Mouse (Mus musculus) brain, adult 2 months (tissue): ENCODE measurements around the gene Acp4.
"Not testable (repeated sequence)": the region's sequence is repeated elsewhere in the genome, so short reads cannot be mapped to it uniquely, and the experiment has no call there.

Experiments
- DNase-seq: peaks from one replicate; pipeline ENCODE4 v3.0.0; 2011; ENCODE audit warnings: low read depth, low spot score

The Acp4 gene

GRCm38 (mm10) chr7:44262791-44263643 is 5.8 kb upstream of the Acp4 start:
- DNase-seq = peak; percentile 98

- no peak for DNase-seq
These were observed 4.0 kb upstream of the Acp4 start, which contains the start of gene Gm15517 for GRCm38 (mm10) chr7:44261147-44261546. Gm15517 (plus strand) TSS chr7:44261447.

GRCm38 (mm10) chr7:44260410-44260809 is 3.2 kb upstream of the Acp4 start:
- DNase-seq = no peak

GRCm38 (mm10) chr7:44254930-44255329 is 2.2 kb downstream of the Acp4 start:
- no peak for DNase-seq

- DNase-seq = no peak
These were observed 4.1 kb downstream of the Acp4 start for GRCm38 (mm10) chr7:44253023-44253616.

GRCm38 (mm10) chr7:44250732-44251275 is 6.4 kb downstream of the Acp4 start:
- not testable (repeated sequence) for DNase-seq

- DNase-seq = no peak
These were observed 7.9 kb downstream of the Acp4 start for GRCm38 (mm10) chr7:44249248-44249647.

- DNase-seq = no peak
These were observed 9.2 kb downstream of the Acp4 start for GRCm38 (mm10) chr7:44247971-44248370.

GRCm38 (mm10) chr7:44246984-44247470 is 10.2 kb downstream of the Acp4 start:
- peak; percentile 78 for DNase-seq

- peak; percentile 94 for DNase-seq
These were observed 10.9 kb downstream of the Acp4 start, which contains the start of the genes 1700028J19Rik and 2410002F23Rik for GRCm38 (mm10) chr7:44246055-44246983. 1700028J19Rik (minus strand) TSS chr7:44246695. 2410002F23Rik (plus strand) TSS chr7:44246722.

- no peak for DNase-seq
These were observed 13.1 kb downstream of the Acp4 start for GRCm38 (mm10) chr7:44244080-44244479.

- peak; percentile 58 for DNase-seq
These were observed 16.0 kb downstream of the Acp4 start for GRCm38 (mm10) chr7:44241163-44241562.

GRCm38 (mm10) chr7:44240712-44241111 is 16.5 kb downstream of the Acp4 start:
- no peak for DNase-seq

GRCm38 (mm10) chr7:44239913-44240312 is 17.3 kb downstream of the Acp4 start:
- no peak for DNase-seq

GRCm38 (mm10) chr7:44235909-44236308 is 21.3 kb downstream of the Acp4 start, which contains the start of gene Gm36864:
Gm36864 (plus strand) TSS chr7:44236177.
- DNase-seq = no peak

- no peak for DNase-seq
These were observed 32.1 kb downstream of the Acp4 start, which contains the start of gene Klk1 for GRCm38 (mm10) chr7:44225076-44225475. Klk1 (plus strand) TSS chr7:44225360.

- DNase-seq = not testable (repeated sequence)
These were observed 34.8 kb downstream of the Acp4 start for GRCm38 (mm10) chr7:44222335-44222734.

GRCm38 (mm10) chr7:44221601-44222000 is 35.6 kb downstream of the Acp4 start:
- DNase-seq = not testable (repeated sequence)

- no peak for DNase-seq
These were observed 41.5 kb downstream of the Acp4 start, which contains the start of gene Klk1b5 for GRCm38 (mm10) chr7:44215645-44216044. Klk1b5 (plus strand) TSS chr7:44215945.

- no peak for DNase-seq
These were observed 48.9 kb downstream of the Acp4 start for GRCm38 (mm10) chr7:44208307-44208706.

- DNase-seq = not testable (repeated sequence)
These were observed 50.0 kb downstream of the Acp4 start, which contains the start of gene Klk1b4 for GRCm38 (mm10) chr7:44207135-44207534. Klk1b4 (plus strand) TSS chr7:44207435.
